Mouse (Mus musculus) megakaryocyte progenitor cell, adult 5-6 weeks (primary cell): ENCODE data around the gene Cog1. TPM values are rescaled to one million over a fixed set of nuclear protein-coding genes. Genes with fewer than 3 reads are reported as not detected.
A peak's percentile ranks its signal among the peaks of the same experiment; 100 is the strongest.

Experiments
- ATAC-seq: replicated peaks from 2 replicates; pipeline ENCODE4 v1.8.0; 2016; ENCODE audit warnings: mild to moderate bottlenecking, moderate TSS enrichment, inconsistent platforms; ENCODE audit not compliant: poor library complexity
- total RNA-seq, 2 experiments: library from RNA; stranded (forward) in 1 of 2; stranded (reverse) in 1 of 2; fragments of 157-497, 149-512 nt in 1 of 2; fragments of 200-1000 nt in 1 of 2; gene quantifications; 2 replicates each; pipeline versions ENCODE4 v1.2.3 to v1.2.4; 2015 to 2017

Cog1 gene
- total RNA-seq, 2 experiments from 2014 or later: 13.7 to 29.0 TPM

DNA sequence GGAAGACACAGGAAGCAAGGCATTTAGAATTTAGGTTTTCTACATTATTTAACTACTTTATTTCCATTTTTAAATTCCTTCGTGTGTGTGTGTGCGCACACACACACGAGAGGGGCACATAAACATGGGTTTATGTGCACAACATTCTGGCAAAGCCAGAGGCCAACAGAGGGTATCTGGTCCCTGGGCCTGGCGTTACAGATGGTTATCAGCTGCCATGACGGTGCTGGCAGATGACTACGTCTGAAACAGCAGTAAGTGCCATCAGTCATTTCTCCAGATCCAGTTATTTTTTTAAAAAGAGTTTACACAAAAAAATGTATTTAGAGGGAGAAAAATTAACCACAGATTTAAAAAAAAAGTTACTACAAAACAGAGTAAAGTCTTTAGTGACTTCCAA, 17.2 kb downstream of the Cog1 start:
- no peak for ATAC-seq

DNA sequence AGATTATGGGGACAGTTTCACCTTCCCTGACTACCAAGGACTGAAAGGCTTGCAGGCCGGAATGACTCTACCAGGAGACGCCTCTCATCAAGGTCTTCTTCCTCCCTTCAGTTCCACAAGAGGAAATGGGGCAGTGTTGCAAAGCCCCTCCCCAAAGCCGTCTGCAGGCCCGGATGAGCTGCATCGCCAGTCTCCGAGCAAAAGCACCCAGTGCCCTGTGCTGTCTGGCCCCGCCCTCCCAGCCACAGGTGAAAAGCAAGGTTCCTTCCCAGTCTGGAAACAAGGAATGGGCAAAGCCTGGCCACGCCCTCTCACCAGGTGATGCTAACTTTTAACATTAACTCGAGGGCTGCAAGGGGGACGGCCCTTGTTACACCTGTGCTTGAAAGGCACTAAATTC, 17.7 kb downstream of the Cog1 start:
- peak; percentile 43 for ATAC-seq

DNA sequence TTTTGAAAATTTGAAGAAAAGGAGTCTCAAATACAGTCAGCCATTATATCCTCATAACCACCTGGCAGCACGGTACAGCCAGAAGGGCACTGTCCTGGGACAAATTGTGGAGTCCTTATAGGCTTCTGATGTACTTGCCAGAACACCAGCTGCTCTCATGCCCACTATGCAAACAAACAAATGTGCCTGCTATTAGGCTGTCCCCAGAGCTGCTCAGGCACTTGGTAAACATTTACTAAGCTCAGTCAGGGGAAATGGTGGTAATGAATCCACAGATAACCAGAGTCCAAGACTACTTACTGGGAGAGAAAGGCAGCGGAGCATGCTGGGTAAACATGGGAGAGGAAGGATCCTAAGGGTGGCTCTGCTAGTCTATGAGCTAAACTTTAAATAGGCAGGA, 18.2 kb downstream of the Cog1 start:
- ATAC-seq: no peak

DNA sequence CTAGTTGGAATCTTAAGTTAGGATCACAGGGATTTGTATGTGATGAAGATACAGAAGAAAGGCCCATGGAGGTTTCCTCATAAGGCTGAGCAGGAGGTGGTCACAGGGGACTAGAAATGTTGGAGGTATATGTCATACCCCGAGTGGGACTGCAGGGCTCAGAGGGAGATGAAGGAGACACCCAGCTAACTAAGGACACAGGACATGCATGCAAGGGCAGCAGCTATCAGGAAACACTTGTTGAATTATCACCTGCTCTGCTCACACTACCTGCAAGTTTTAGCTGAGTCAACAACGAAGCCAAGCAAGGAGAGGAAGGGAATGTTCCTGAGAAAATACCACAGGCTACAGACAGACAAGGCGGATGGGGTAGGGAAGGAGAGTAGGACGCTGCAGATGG, 18.7 kb downstream of the Cog1 start:
- ATAC-seq: no peak

DNA sequence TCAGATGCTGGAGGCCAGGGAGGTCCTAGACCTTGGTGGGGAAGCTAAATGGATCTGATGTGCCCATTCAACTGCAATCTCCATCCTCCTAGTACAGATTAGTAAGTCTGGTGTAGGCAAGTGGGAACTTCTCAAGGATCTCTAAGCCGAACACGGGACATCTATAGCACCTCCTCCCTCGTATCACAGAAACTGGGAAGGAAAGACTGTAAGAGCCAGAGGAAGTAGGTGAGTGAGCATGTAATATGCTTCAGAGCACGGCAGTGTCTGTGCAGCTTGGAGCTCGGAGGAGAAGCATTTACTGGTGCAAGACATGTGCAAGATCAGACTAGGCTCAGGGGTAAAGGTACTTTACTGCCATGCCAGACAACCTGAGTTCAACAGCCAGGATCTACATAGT, 19.9 kb downstream of the Cog1 start:
- ATAC-seq: no peak

DNA sequence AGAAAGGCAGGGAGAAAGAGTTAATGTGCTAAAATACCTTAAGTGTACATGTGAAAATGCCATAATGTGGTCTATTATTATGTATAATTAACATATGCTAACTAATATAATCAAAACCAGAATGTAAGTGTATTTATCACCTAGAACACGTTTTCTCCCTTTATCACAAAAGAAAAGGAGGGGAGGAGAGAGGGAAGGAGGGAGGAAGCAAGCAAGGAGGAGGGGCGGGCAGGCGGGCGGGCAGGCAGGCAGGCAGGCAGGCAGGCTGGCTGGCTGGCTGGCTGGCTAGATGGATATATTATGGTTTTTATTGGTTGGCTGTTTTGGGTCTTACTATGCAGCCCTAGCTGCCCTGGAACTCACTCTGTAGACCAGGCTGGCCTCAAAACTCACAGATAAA, 20.7 kb downstream of the Cog1 start:
- ATAC-seq: peak; percentile 59

DNA sequence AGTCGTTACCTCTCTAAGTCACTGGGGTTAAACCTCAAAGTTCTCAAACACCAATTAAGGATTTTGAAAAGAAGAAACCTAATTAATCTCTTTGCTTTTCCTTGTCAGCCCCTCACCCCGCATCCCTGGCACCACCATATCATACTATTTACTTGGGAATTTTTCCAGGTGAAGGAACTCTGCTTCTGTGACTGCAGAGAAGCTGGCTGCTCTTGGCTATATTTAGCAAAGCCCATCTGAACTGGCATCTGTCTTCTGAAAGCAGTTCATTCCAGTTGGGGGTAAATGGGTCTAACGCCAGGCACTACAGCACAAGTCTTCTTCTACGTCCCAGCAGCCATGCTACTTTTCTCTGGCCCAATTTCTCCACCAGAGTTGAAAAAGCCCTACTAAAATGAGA, 24.6 kb downstream of the Cog1 start:
- no peak for ATAC-seq

DNA sequence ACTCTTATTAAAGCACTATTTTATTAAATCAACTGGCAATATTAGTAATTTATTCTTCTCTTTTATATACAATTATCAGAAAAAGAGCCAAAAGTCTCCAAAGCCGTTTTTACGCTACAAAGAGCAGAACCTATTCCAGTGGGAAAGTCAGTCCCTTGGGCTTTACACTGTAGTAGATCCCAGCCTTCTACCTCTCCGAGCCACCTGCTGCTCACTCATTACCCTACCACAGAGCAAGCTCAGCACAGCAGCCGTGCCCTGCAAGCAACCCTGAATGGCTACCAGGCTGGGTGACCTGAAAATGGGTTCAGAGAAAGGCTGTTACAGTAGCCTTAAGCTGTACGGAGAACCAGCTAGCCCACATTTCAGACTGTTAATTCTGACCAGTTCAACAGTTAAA, 25.6 kb downstream of the Cog1 start:
- ATAC-seq: no peak

DNA sequence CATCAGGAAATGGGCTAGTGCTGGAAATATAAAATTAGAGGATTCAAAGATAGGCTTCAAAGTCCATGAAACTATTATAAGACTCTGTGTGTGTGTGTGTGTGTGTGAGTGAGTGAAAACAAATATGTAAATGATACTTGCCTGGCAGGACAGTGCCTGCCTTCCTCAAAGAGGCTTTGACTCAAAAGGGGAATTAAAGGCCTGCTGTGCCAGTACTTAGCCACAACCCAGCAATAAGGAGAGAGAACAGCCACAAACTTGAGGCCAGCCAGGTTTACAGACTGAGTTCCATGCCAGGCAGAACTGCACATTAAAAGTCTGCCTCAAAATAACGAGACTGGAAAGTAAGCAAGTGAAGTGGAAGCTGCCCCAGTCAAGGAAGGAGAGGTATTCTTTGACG, 27.9 kb downstream of the Cog1 start:
- no peak for ATAC-seq

GRCm38 (mm10) chr11:113677378-113677777, 28.4 kb downstream of the Cog1 start:
- ATAC-seq: no peak

DNA sequence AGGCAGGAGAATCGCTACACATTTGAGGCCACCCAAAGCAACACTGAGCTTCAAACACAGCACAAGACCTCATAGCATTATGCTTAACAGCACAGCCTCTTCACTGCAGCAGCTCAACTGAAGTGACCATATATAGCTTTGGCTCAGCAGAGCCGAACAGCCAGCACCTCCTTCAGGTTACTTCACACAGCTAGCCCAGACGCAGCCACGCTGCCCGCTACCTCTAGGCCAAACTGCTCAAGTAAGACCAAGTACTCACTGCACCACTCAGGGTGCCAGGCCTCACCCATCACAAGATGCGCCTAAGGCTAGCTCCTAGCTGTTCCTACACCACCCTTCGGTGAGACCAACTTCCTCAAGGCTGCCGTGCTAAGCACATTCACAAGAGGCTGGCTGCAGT, 29.4 kb downstream of the Cog1 start:
- no peak; the same call in 1 of the 2 replicates for ATAC-seq

DNA sequence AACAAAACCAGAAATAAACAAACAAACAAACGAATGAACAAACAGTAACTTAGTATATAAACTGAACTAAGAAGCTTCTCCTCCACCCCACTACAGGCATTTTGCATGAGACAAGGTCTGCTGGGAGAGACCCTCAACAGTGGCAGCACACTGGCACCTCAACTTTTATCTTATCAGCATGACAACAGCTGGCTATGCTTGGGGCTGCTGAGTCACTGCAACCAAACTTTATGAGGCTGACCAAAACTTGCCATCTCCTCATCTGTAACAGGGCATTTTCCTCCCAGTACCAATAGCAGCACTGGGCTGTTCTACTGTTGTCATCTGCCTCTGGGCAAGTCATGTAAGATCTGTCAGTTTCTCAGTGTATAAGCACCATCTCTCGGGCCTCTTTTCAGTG, 32.0 kb downstream of the Cog1 start:
- ATAC-seq: peak; percentile 26

DNA sequence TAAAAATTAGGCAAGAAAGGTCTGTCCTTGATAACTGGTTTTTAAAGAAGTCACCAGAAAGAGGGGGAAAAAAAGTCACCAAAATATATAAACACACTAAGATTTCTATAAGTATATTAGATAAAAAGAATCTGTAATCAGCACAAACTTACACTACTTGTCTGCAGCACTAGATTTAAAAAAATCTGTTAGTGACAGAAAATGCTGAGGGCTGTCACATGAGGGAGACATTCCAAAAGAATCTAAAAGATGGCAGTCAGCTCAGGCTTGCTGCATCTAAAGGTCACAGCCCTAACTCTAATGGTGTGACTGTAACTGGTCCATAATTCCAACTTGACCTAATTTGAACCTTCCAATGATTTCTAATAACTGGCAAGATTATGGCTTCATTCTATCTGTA, 33.0 kb downstream of the Cog1 start:
- ATAC-seq: no peak

GRCm38 (mm10) chr11:113682897-113683626, 34.1 kb downstream of the Cog1 start:
- ATAC-seq: peak; percentile 27

DNA sequence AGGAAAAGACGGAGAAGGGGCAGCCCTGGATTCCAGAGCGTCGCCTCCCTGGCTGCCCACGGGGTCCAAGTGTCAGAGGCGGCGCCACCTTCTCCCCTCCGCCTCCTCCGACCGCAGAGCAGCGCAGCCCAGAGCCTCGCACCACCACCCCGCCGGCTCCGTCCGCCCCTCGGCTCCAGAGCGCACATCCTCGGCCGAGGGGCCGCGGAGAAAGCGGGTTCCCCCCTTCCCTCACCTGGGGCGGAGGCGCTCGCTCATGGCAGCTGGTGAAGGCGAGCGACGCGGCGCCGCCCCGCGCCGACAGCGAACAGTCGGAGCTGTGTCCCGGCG, 34.6 kb downstream of the Cog1 start:
- ATAC-seq: peak; percentile 10

- peak; percentile 84 for ATAC-seq
These were observed 35.2 kb downstream of the Cog1 start, which contains the start of the genes Fam104a and D11Wsu47e for GRCm38 (mm10) chr11:113683957-113684706. Fam104a (minus strand) TSS chr11:113684155. D11Wsu47e (plus strand) TSS chr11:113684412.

- no peak for ATAC-seq
These were observed 35.9 kb downstream of the Cog1 start for GRCm38 (mm10) chr11:113684707-113685426.

DNA sequence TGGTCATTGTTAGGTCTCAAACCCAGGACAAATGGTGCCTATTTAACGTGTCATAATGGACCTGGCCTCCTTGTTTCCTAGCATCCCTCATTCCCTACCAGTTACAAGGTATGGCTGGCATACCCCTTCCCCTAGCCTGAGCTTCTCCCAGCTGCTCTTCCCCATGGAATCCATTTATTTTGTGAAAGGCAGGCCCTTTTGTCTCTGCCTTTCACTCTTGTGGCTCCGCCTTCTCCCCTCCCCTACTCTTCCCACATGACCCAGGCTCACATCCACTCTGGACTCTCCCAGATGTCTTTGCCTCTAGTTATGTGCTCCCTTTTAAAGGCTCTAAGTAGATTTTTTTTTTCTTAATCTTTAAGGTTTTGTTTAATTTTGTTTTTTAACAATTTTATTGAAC, 38.1 kb downstream of the Cog1 start:
- no peak for ATAC-seq

DNA sequence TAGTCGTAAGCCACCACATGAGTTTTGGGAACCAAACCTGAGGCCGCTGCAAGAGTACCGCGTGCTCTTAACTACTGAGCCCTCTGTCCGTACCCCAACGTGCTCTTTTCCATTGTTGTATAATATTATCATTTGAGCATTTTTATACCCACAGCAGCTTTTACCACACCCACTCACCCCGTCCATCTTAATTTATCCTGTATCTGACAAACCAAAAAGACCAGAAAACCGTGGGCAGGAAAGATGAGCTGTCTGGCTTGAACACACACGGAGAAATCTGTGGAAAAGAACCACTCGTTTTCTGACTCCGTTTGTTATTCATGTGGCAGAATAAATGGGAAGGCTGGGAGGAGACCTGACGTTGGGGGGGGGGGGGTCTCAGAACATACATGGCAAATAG, 41.5 kb downstream of the Cog1 start:
- no peak for ATAC-seq

DNA sequence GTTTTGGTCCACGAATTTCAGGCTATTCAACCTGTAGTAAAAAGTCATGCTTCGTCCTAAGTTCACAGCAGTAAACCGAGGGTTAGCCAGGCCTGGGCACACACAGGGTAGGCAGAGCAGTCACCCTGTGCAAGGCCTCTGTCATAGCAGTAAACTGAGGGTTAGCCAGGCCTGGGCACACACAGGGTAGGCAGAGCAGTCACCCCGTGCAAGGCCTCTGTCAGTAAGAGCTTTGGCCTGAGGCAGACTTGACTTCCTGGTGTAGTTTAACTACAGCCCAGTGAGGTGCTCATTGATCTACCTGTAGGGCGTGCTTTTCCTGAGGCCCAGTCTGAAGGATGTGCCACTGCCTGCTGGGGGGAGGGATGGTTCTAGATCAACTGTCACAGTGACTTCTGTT, 42.3 kb downstream of the Cog1 start:
- ATAC-seq: no peak

- no peak for ATAC-seq
These were observed 42.9 kb downstream of the Cog1 start for GRCm38 (mm10) chr11:113691851-113692250.

DNA sequence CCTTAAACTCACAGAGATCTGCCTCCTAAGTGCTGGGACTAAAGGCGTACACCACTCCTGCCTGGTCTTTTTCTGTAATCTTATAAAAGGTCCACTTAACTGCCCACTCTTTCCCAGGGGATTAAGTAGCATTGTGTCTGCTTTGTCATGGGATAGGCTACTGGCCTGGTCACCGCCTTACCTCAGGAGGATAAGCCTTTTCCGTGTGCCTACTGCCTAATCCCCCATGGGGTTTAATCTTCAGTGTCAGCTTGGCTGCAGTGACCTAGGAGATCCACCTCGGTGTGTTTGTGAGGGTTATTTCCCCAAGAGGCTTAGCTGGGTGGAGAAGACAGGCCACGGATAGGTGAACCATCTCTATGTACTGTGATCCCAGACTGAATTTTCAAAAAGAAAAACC, 48.6 kb downstream of the Cog1 start:
- no peak for ATAC-seq
